Mouse (Mus musculus): ENCODE measurements around the gene Zbtb8a. TPM values are rescaled to one million over a fixed set of nuclear protein-coding genes. Genes with fewer than 3 reads are reported as not detected.

Zbtb8a gene
- polyA plus RNA-seq, 1 experiment from 2014 or later, result 14.6 TPM

- no peaks in the 10 kb centered on the region for H3K36me3 ChIP-seq (replicated peaks; ENCODE audit: control insufficient read depth, insufficient read depth)
- H3K4me1 ChIP-seq (replicated peaks; ENCODE audit: control insufficient read depth, insufficient read depth, low read length), result no peaks in the 10 kb centered on the region; the same call in 1 of the 2 replicates
- H3K9me3 ChIP-seq (ENCODE audit: control insufficient read depth, low read length), result no peaks in the 10 kb centered on the region
- H3K9ac ChIP-seq, result no peak overlapping the region
- no peak overlapping the region for H3K27ac ChIP-seq
- H3K4me2 ChIP-seq (replicated peaks), result no peak overlapping the region
- no peak for DNase-seq (ENCODE audit: low spot score)
- 42% methylated on average over 12 of the region's 12 CpGs for WGBS
- ATAC-seq (ENCODE audit: low FRiP score), result no peak
- no peak overlapping the region for H3K4me3 ChIP-seq (replicated peaks; ENCODE audit: low read length)
- no peaks in the 10 kb centered on the region for H3K27me3 ChIP-seq (ENCODE audit: control insufficient read depth, insufficient read depth, low read length)
Observed at GRCm38 (mm10) chr4:129394089-129394870, 16.4 kb upstream of the Zbtb8a start.

GRCm38 (mm10) chr4:129390936-129391557 lies 13.1 kb upstream of the Zbtb8a start:
- no peak overlapping the region for H3K9ac ChIP-seq
- DNase-seq (ENCODE audit: low spot score) (no peak), ATAC-seq (ENCODE audit: low FRiP score) (no peak)
- H3K27me3 ChIP-seq (ENCODE audit: control insufficient read depth, insufficient read depth, low read length), result no peaks in the 10 kb centered on the region
- no peak overlapping the region for H3K27ac ChIP-seq
- H3K4me2 ChIP-seq (replicated peaks), result no peak overlapping the region
- H3K4me3 ChIP-seq (replicated peaks; ENCODE audit: low read length), result no peak overlapping the region
- H3K9me3 ChIP-seq (ENCODE audit: control insufficient read depth, low read length), result no peaks in the 10 kb centered on the region
- H3K4me1 ChIP-seq (replicated peaks; ENCODE audit: control insufficient read depth, insufficient read depth, low read length), result no peaks in the 10 kb centered on the region; the same call in 1 of the 2 replicates
- WGBS, result 88% methylated on average over 7 of the region's 7 CpGs
- H3K36me3 ChIP-seq (replicated peaks; ENCODE audit: control insufficient read depth, insufficient read depth), result no peaks in the 10 kb centered on the region

GRCm38 (mm10) chr4:129390216-129390743 lies 12.4 kb upstream of the Zbtb8a start:
- ATAC-seq (ENCODE audit: low FRiP score) (no peak), DNase-seq (ENCODE audit: low spot score) (no peak)
- no peak overlapping the region for H3K4me3 ChIP-seq (replicated peaks; ENCODE audit: low read length)
- WGBS, result 87% methylated on average over 14 of the region's 14 CpGs
- H3K36me3 ChIP-seq (replicated peaks; ENCODE audit: control insufficient read depth, insufficient read depth), result no peaks in the 10 kb centered on the region
- no peaks in the 10 kb centered on the region for H3K9me3 ChIP-seq (ENCODE audit: control insufficient read depth, low read length)
- H3K4me1 ChIP-seq (replicated peaks; ENCODE audit: control insufficient read depth, insufficient read depth, low read length), result no peaks in the 10 kb centered on the region; the same call in 1 of the 2 replicates
- no peak overlapping the region for H3K4me2 ChIP-seq (replicated peaks)
- no peak overlapping the region for H3K27ac ChIP-seq
- no peaks in the 10 kb centered on the region for H3K27me3 ChIP-seq (ENCODE audit: control insufficient read depth, insufficient read depth, low read length)
- no peak overlapping the region for H3K9ac ChIP-seq

- Histone ChIP-seq H3K36me3 (replicated peaks; ENCODE audit: control insufficient read depth, insufficient read depth) (no peaks in the 10 kb centered on the region), H3K27ac (no peak overlapping the region), H3K4me2 (replicated peaks) (no peak overlapping the region), H3K9me3 (ENCODE audit: control insufficient read depth, low read length) (no peaks in the 10 kb centered on the region), H3K4me3 (replicated peaks; ENCODE audit: low read length) (no peak overlapping the region), H3K9ac (no peak overlapping the region), H3K27me3 (ENCODE audit: control insufficient read depth, insufficient read depth, low read length) (no peaks in the 10 kb centered on the region), H3K4me1 (replicated peaks; ENCODE audit: control insufficient read depth, insufficient read depth, low read length) (no peaks in the 10 kb centered on the region)
- no peak for DNase-seq (ENCODE audit: low spot score)
- no peak for ATAC-seq (ENCODE audit: low FRiP score)
- 42% methylated on average over 5 of the region's 5 CpGs for WGBS
Observed at GRCm38 (mm10) chr4:129388404-129388803, 10.5 kb upstream of the Zbtb8a start.

- H3K27me3 ChIP-seq (ENCODE audit: control insufficient read depth, insufficient read depth, low read length), result no peaks in the 10 kb centered on the region
- ATAC-seq (ENCODE audit: low FRiP score) (no peak), DNase-seq (ENCODE audit: low spot score) (no peak)
- no peaks in the 10 kb centered on the region for H3K9me3 ChIP-seq (ENCODE audit: control insufficient read depth, low read length)
- no peaks in the 10 kb centered on the region for H3K4me1 ChIP-seq (replicated peaks; ENCODE audit: control insufficient read depth, insufficient read depth, low read length)
- WGBS, result 76% methylated on average over 2 of the region's 2 CpGs
- no peak overlapping the region for H3K27ac ChIP-seq
- H3K9ac ChIP-seq, result no peak overlapping the region
- no peaks in the 10 kb centered on the region for H3K36me3 ChIP-seq (replicated peaks; ENCODE audit: control insufficient read depth, insufficient read depth)
- no peak overlapping the region for H3K4me3 ChIP-seq (replicated peaks; ENCODE audit: low read length)
- H3K4me2 ChIP-seq (replicated peaks), result no peak overlapping the region
Observed at GRCm38 (mm10) chr4:129386989-129387388, 9.1 kb upstream of the Zbtb8a start.

- Histone ChIP-seq H3K27me3 (ENCODE audit: control insufficient read depth, insufficient read depth, low read length) (no peaks in the 10 kb centered on the region), H3K4me2 (replicated peaks) (no peak overlapping the region), H3K4me3 (replicated peaks; ENCODE audit: low read length) (no peak overlapping the region), H3K4me1 (replicated peaks; ENCODE audit: control insufficient read depth, insufficient read depth, low read length) (no peaks in the 10 kb centered on the region), H3K36me3 (replicated peaks; ENCODE audit: control insufficient read depth, insufficient read depth) (no peaks in the 10 kb centered on the region), H3K9me3 (ENCODE audit: control insufficient read depth, low read length) (no peaks in the 10 kb centered on the region), H3K9ac (no peak overlapping the region), H3K27ac (no peak overlapping the region)
- no peak for DNase-seq (ENCODE audit: low spot score)
- 88% methylated on average over 8 of the region's 8 CpGs for WGBS
- ATAC-seq (ENCODE audit: low FRiP score), result no peak
Observed at GRCm38 (mm10) chr4:129386269-129386946, 8.5 kb upstream of the Zbtb8a start.

GRCm38 (mm10) chr4:129385685-129386084 lies 7.8 kb upstream of the Zbtb8a start:
- Histone ChIP-seq H3K4me2 (replicated peaks) (no peak overlapping the region), H3K9ac (no peak overlapping the region), H3K4me1 (replicated peaks; ENCODE audit: control insufficient read depth, insufficient read depth, low read length) (no peaks in the 10 kb centered on the region), H3K9me3 (ENCODE audit: control insufficient read depth, low read length) (no peaks in the 10 kb centered on the region), H3K36me3 (replicated peaks; ENCODE audit: control insufficient read depth, insufficient read depth) (no peaks in the 10 kb centered on the region), H3K4me3 (replicated peaks; ENCODE audit: low read length) (no peak overlapping the region), H3K27ac (no peak overlapping the region), H3K27me3 (ENCODE audit: control insufficient read depth, insufficient read depth, low read length) (no peaks in the 10 kb centered on the region)
- ATAC-seq (ENCODE audit: low FRiP score), result no peak
- no peak for DNase-seq (ENCODE audit: low spot score)
- 93% methylated on average over 11 of the region's 11 CpGs for WGBS

GRCm38 (mm10) chr4:129384440-129384839 lies 6.5 kb upstream of the Zbtb8a start:
- 46% methylated on average over 6 of the region's 6 CpGs for WGBS
- H3K9ac ChIP-seq, result no peak overlapping the region
- no peak for ATAC-seq (ENCODE audit: low FRiP score)

GRCm38 (mm10) chr4:129383586-129383985 lies 5.7 kb upstream of the Zbtb8a start:
- no peaks in the 10 kb centered on the region for H3K36me3 ChIP-seq (replicated peaks; ENCODE audit: control insufficient read depth, insufficient read depth)
- H3K27ac ChIP-seq, result no peak overlapping the region
- no peaks in the 10 kb centered on the region for H3K27me3 ChIP-seq (ENCODE audit: control insufficient read depth, insufficient read depth, low read length)
- ATAC-seq (ENCODE audit: low FRiP score), result no peak
- no peak overlapping the region for H3K4me3 ChIP-seq (replicated peaks; ENCODE audit: low read length)
- WGBS, result 92% methylated on average over 3 of the region's 3 CpGs
- H3K4me1 ChIP-seq (replicated peaks; ENCODE audit: control insufficient read depth, insufficient read depth, low read length), result no peaks in the 10 kb centered on the region
- H3K9me3 ChIP-seq (ENCODE audit: control insufficient read depth, low read length), result no peaks in the 10 kb centered on the region
- H3K9ac ChIP-seq, result no peak overlapping the region
- H3K4me2 ChIP-seq (replicated peaks), result no peak overlapping the region
- no peak for DNase-seq (ENCODE audit: low spot score)

More at GRCm38 (mm10) chr4:129384440-129384839, 6.5 kb upstream of the Zbtb8a start:
- DNase-seq (ENCODE audit: low spot score), result no peak
- Histone ChIP-seq H3K27me3 (ENCODE audit: control insufficient read depth, insufficient read depth, low read length) (no peaks in the 10 kb centered on the region), H3K4me1 (replicated peaks; ENCODE audit: control insufficient read depth, insufficient read depth, low read length) (no peaks in the 10 kb centered on the region), H3K36me3 (replicated peaks; ENCODE audit: control insufficient read depth, insufficient read depth) (no peaks in the 10 kb centered on the region), H3K9me3 (ENCODE audit: control insufficient read depth, low read length) (no peaks in the 10 kb centered on the region), H3K4me3 (replicated peaks; ENCODE audit: low read length) (no peak overlapping the region), H3K27ac (no peak overlapping the region), H3K4me2 (replicated peaks) (no peak overlapping the region)

Measured in hindbrain, embryonic 14.5 days (tissue).